In genomic region chr5:137527413-137527812, GRCm38 (mm10) we compare ENCODE assay signal across 18 mouse cellular contexts. TPM values are rescaled to one million over a fixed set of nuclear protein-coding genes. Genes with fewer than 3 reads are reported as not detected.
A peak's percentile ranks its signal among the peaks of the same experiment; 100 is the strongest.
DNase-seq lines count a peak whose midpoint lies in the region; ATAC-seq lines count a peak whose summit lies in the region.
"Had no signal": no experiment of that assay in that cellular context is flagged by ENCODE, and none has a peak within 500 bp of the region (broad histone marks: within the 10 kb centered on the region; RNA-seq: fewer than 3 reads in every experiment).

No protein-coding gene starts in this region.

- peaks cover 77% of the 10 kb centered on the region for H3K36me3 ChIP-seq in embryonic facial prominence, embryonic 13.5 days
- H3K36me3 ChIP-seq in embryonic facial prominence, embryonic 10.5 days (replicated peaks), result peaks cover 82% of the 10 kb centered on the region
- peaks cover 76% of the 10 kb centered on the region for H3K36me3 ChIP-seq in forebrain, embryonic 14.5 days (ENCODE audit: control insufficient read depth, insufficient read depth, low read length)
- peaks cover 71% of the 10 kb centered on the region for H3K36me3 ChIP-seq in midbrain, embryonic 15.5 days (replicated peaks)

- H3K4me3 ChIP-seq in embryonic facial prominence, embryonic 13.5 days, result no peak overlapping the region
- H3K4me3 ChIP-seq in embryonic facial prominence, embryonic 10.5 days, result no peak overlapping the region
- H3K4me3 ChIP-seq in forebrain, embryonic 14.5 days (ENCODE audit: low read depth, low read length), result no peak overlapping the region
- no peak overlapping the region for H3K4me3 ChIP-seq in midbrain, embryonic 15.5 days
- H3K4me3 ChIP-seq: left cerebral cortex, adult 2 months; liver, embryonic 13.5 days had no signal

- ATAC-seq in embryonic facial prominence, embryonic 13.5 days (ENCODE audit: insufficient number of reproducible peaks, insufficient read depth, low FRiP score, low TSS enrichment, low read depth), result no peak
- ATAC-seq in forebrain, embryonic 14.5 days, result no peak
- no peak for ATAC-seq in midbrain, embryonic 15.5 days (replicated peaks)

- H3K4me2 ChIP-seq in embryonic facial prominence, embryonic 13.5 days, result no peak overlapping the region
- H3K4me2 ChIP-seq in forebrain, embryonic 14.5 days (ENCODE audit: low read length), result no peak overlapping the region
- H3K4me2 ChIP-seq in midbrain, embryonic 15.5 days, result no peak overlapping the region
- H3K4me2 ChIP-seq: liver, embryonic 13.5 days had no signal

- peaks cover 23% of the 10 kb centered on the region for H3K4me1 ChIP-seq in embryonic facial prominence, embryonic 13.5 days
- H3K4me1 ChIP-seq in embryonic facial prominence, embryonic 10.5 days, result peaks cover 63% of the 10 kb centered on the region
- H3K4me1 ChIP-seq in forebrain, embryonic 14.5 days (ENCODE audit: control insufficient read depth, insufficient read depth, low read length), result peaks cover 7% of the 10 kb centered on the region; the same call in 1 of the 2 replicates
- H3K4me1 ChIP-seq in midbrain, embryonic 15.5 days, result peaks cover 32% of the 10 kb centered on the region

- DNase-seq in embryonic facial prominence, embryonic 10.5 days (ENCODE audit: low spot score), result no peak
- DNase-seq in kidney, adult 11 months, result peak; percentile 10
- DNase-seq in kidney, adult 8-10 months, result no peak
- DNase-seq in forebrain, embryonic 14.5 days (ENCODE audit: low spot score), result no peak
- DNase-seq in spleen, adult 12 weeks (ENCODE audit: low spot score), result no peak
- no peak for DNase-seq in left cerebral cortex, adult 18-20 months (ENCODE audit: low spot score in 2 of 2)
- DNase-seq: cerebellum, adult 8-10 months; heart, postnatal 4 days; kidney, adult 2 months; liver, embryonic 13.5 days; lung, postnatal 4 days had no signal

- no peaks in the 10 kb centered on the region for H3K27me3 ChIP-seq in embryonic facial prominence, embryonic 13.5 days
- no peaks in the 10 kb centered on the region for H3K27me3 ChIP-seq in embryonic facial prominence, embryonic 10.5 days (replicated peaks; ENCODE audit: low read depth, poor library complexity, severe bottlenecking)
- H3K27me3 ChIP-seq in forebrain, embryonic 14.5 days (replicated peaks; ENCODE audit: control insufficient read depth, insufficient read depth, low read length), result no peaks in the 10 kb centered on the region
- H3K27me3 ChIP-seq in midbrain, embryonic 15.5 days (replicated peaks), result no peaks in the 10 kb centered on the region
- H3K27me3 ChIP-seq: liver, embryonic 13.5 days had no signal

- 45% methylated on average over 1 of the region's 1 CpGs for WGBS in embryonic facial prominence, embryonic 13.5 days
- 69% methylated on average over 1 of the region's 1 CpGs for WGBS in embryonic facial prominence, embryonic 10.5 days
- 40% methylated on average over 1 of the region's 1 CpGs for WGBS in forebrain, embryonic 14.5 days
- 41% methylated on average over 1 of the region's 1 CpGs for WGBS in midbrain, embryonic 15.5 days

- H3K9ac ChIP-seq in embryonic facial prominence, embryonic 13.5 days, result no peak overlapping the region
- H3K9ac ChIP-seq in forebrain, embryonic 14.5 days (ENCODE audit: low read length), result no peak overlapping the region
- no peak overlapping the region for H3K9ac ChIP-seq in midbrain, embryonic 15.5 days

- 0 out of 2 replicates have a peak overlapping the region, but pooled peaks have one; percentile 11 for H3K27ac ChIP-seq in embryonic facial prominence, embryonic 13.5 days
- no peak overlapping the region for H3K27ac ChIP-seq in embryonic facial prominence, embryonic 10.5 days (replicated peaks)
- peak overlapping the region; percentile 44; the same call in 1 of the 2 replicates for H3K27ac ChIP-seq in forebrain, embryonic 14.5 days (ENCODE audit: low read depth, low read length)
- peak overlapping the region; percentile 67 for H3K27ac ChIP-seq in midbrain, embryonic 15.5 days

- H3K9me3 ChIP-seq in embryonic facial prominence, embryonic 13.5 days, result no peaks in the 10 kb centered on the region
- H3K9me3 ChIP-seq in embryonic facial prominence, embryonic 10.5 days, result no peaks in the 10 kb centered on the region
- no peaks in the 10 kb centered on the region for H3K9me3 ChIP-seq in forebrain, embryonic 14.5 days (replicated peaks; ENCODE audit: control insufficient read depth, low read length)
- H3K9me3 ChIP-seq in midbrain, embryonic 15.5 days, result no peaks in the 10 kb centered on the region
- H3K9me3 ChIP-seq: liver, embryonic 13.5 days had no signal

RNA-seq across cellular contexts. Expression of gene Epo, which starts 5.6 kb away (rescaled TPM):
- polyA plus RNA-seq in embryonic facial prominence, embryonic 13.5 days (2015; fragmentation: Nextera tagmentation; extraction: Ambion mirVana), result not detected in 2 replicates
- 2.1 and 2.3 TPM in 2 replicates for polyA plus RNA-seq in embryonic facial prominence, embryonic 10.5 days (2016; fragmentation: Nextera tagmentation; extraction: Ambion mirVana)
- polyA plus RNA-seq in forebrain, embryonic 14.5 days (2014; fragmentation: Nextera tagmentation; extraction: Ambion mirVana), result not detected in 2 replicates
- polyA plus RNA-seq in midbrain, embryonic 15.5 days (2015; fragmentation: Nextera tagmentation; extraction: Ambion mirVana), result not detected in 2 replicates
- total RNA-seq in left cerebral cortex, adult 18-20 months (2021), result not detected
- total RNA-seq: granulocyte monocyte progenitor cell, adult 5-6 weeks; heart, postnatal 4 days; left cerebral cortex, adult 2 months had no signal
- polyA plus RNA-seq: brain, embryonic 14.5 days; kidney, adult 2 months; large intestine, adult 2 months; thymus, postnatal 0 days had no signal

RNA-seq across cellular contexts. Expression of gene Gnb2, which starts 5.9 kb away (rescaled TPM):
- polyA plus RNA-seq in embryonic facial prominence, embryonic 13.5 days (2015; fragmentation: Nextera tagmentation; extraction: Ambion mirVana), result 360 and 396 TPM in 2 replicates
- 276 and 281 TPM in 2 replicates for polyA plus RNA-seq in embryonic facial prominence, embryonic 10.5 days (2016; fragmentation: Nextera tagmentation; extraction: Ambion mirVana)
- 598 and 644 TPM in 2 replicates for polyA plus RNA-seq in forebrain, embryonic 14.5 days (2014; fragmentation: Nextera tagmentation; extraction: Ambion mirVana)
- 525 and 570 TPM in 2 replicates for polyA plus RNA-seq in midbrain, embryonic 15.5 days (2015; fragmentation: Nextera tagmentation; extraction: Ambion mirVana)
- 100 to 1,000 TPM; 607 to 661 TPM for total RNA-seq in left cerebral cortex, adult 18-20 months (2021)

RNA-seq across cellular contexts. Expression of gene Gigyf1, which starts 9.1 kb away (rescaled TPM):
- polyA plus RNA-seq in embryonic facial prominence, embryonic 13.5 days (2015; fragmentation: Nextera tagmentation; extraction: Ambion mirVana), result 16.3 and 17.1 TPM in 2 replicates
- polyA plus RNA-seq in embryonic facial prominence, embryonic 10.5 days (2016; fragmentation: Nextera tagmentation; extraction: Ambion mirVana), result 15.2 and 15.3 TPM in 2 replicates
- polyA plus RNA-seq in forebrain, embryonic 14.5 days (2014; fragmentation: Nextera tagmentation; extraction: Ambion mirVana), result 11.5 and 13.0 TPM in 2 replicates
- polyA plus RNA-seq in midbrain, embryonic 15.5 days (2015; fragmentation: Nextera tagmentation; extraction: Ambion mirVana), result 20.2 and 23.5 TPM in 2 replicates
- total RNA-seq in left cerebral cortex, adult 18-20 months (2021), result 10 to 100 TPM; 62.3 to 65.6 TPM

RNA-seq across cellular contexts. Expression of gene Pop7, which starts 25.1 kb away (rescaled TPM):
- polyA plus RNA-seq in embryonic facial prominence, embryonic 13.5 days (2015; fragmentation: Nextera tagmentation; extraction: Ambion mirVana), result 48.0 and 56.2 TPM in 2 replicates
- polyA plus RNA-seq in embryonic facial prominence, embryonic 10.5 days (2016; fragmentation: Nextera tagmentation; extraction: Ambion mirVana), result 55.3 and 59.9 TPM in 2 replicates
- polyA plus RNA-seq in forebrain, embryonic 14.5 days (2014; fragmentation: Nextera tagmentation; extraction: Ambion mirVana), result 81.2 and 98.0 TPM in 2 replicates
- polyA plus RNA-seq in midbrain, embryonic 15.5 days (2015; fragmentation: Nextera tagmentation; extraction: Ambion mirVana), result 77.7 and 82.1 TPM in 2 replicates
- 10 to 100 TPM; 31.3 to 33.3 TPM for total RNA-seq in left cerebral cortex, adult 18-20 months (2021)

RNA-seq across cellular contexts. Expression of gene Actl6b, which starts 25.9 kb away (rescaled TPM):
- 2.8 and 4.5 TPM in 2 replicates for polyA plus RNA-seq in embryonic facial prominence, embryonic 13.5 days (2015; fragmentation: Nextera tagmentation; extraction: Ambion mirVana)
- polyA plus RNA-seq in embryonic facial prominence, embryonic 10.5 days (2016; fragmentation: Nextera tagmentation; extraction: Ambion mirVana), result 4.5 and 5.4 TPM in 2 replicates
- polyA plus RNA-seq in forebrain, embryonic 14.5 days (2014; fragmentation: Nextera tagmentation; extraction: Ambion mirVana), result 184 and 201 TPM in 2 replicates
- polyA plus RNA-seq in midbrain, embryonic 15.5 days (2015; fragmentation: Nextera tagmentation; extraction: Ambion mirVana), result 339 and 342 TPM in 2 replicates
- 100 to 1,000 TPM; 112 to 115 TPM for total RNA-seq in left cerebral cortex, adult 18-20 months (2021)
- total RNA-seq: granulocyte monocyte progenitor cell, adult 5-6 weeks; heart, postnatal 4 days had no signal
